Mouse (Mus musculus): ENCODE measurements around the gene Oprl1.

Gene Oprl1

GRCm38 (mm10) chr2:181714903-181715326, at the start of gene Oprl1:
TSS of gene Oprl1 (plus strand) at chr2:181715016.
- peak in 1 of 2 experiments; percentile 15 for DNase-seq (ENCODE audit: low spot score in 2 of 2)

- DNase-seq (ENCODE audit: low spot score in 2 of 2), result no peak
Measured at GRCm38 (mm10) chr2:181670285-181670912, 44.4 kb upstream of the Oprl1 start.

- no peak for DNase-seq (ENCODE audit: low spot score in 2 of 2)
Measured at GRCm38 (mm10) chr2:181670913-181671311, 43.9 kb upstream of the Oprl1 start.

- no peak for DNase-seq (ENCODE audit: low spot score in 2 of 2)
Measured at GRCm38 (mm10) chr2:181671326-181671725, 43.5 kb upstream of the Oprl1 start, which contains the start of gene Sox18. TSS of gene Sox18 (minus strand) at chr2:181671640.

- no peak for DNase-seq (ENCODE audit: low spot score in 2 of 2)
Measured at GRCm38 (mm10) chr2:181671984-181672383, 42.8 kb upstream of the Oprl1 start.

- no peak for DNase-seq (ENCODE audit: low spot score in 2 of 2)
Measured at GRCm38 (mm10) chr2:181673501-181673900, 41.3 kb upstream of the Oprl1 start.

GRCm38 (mm10) chr2:181674934-181675333, 39.9 kb upstream of the Oprl1 start:
- no peak for DNase-seq (ENCODE audit: low spot score in 2 of 2)

- no peak for DNase-seq (ENCODE audit: low spot score in 2 of 2)
Measured at GRCm38 (mm10) chr2:181675454-181675853, 39.4 kb upstream of the Oprl1 start.

GRCm38 (mm10) chr2:181676424-181676823, 38.4 kb upstream of the Oprl1 start:
- no peak for DNase-seq (ENCODE audit: low spot score in 2 of 2)

GRCm38 (mm10) chr2:181677096-181677754, 37.6 kb upstream of the Oprl1 start:
- no peak for DNase-seq (ENCODE audit: low spot score in 2 of 2)

- no peak for DNase-seq (ENCODE audit: low spot score in 2 of 2)
Measured at GRCm38 (mm10) chr2:181677755-181678098, 37.1 kb upstream of the Oprl1 start.

- DNase-seq (ENCODE audit: low spot score in 2 of 2), result peak; percentile 56 to 74
Measured at GRCm38 (mm10) chr2:181678780-181679179, 36.0 kb upstream of the Oprl1 start.

- DNase-seq (ENCODE audit: low spot score in 2 of 2), result peak; percentile 51 to 57
Measured at GRCm38 (mm10) chr2:181679951-181680715, 34.7 kb upstream of the Oprl1 start, which contains the start of gene Tcea2. TSS of gene Tcea2 (plus strand) at chr2:181680310.

GRCm38 (mm10) chr2:181680716-181681117, 34.1 kb upstream of the Oprl1 start:
- no peak for DNase-seq (ENCODE audit: low spot score in 2 of 2)

- no peak for DNase-seq (ENCODE audit: low spot score in 2 of 2)
Measured at GRCm38 (mm10) chr2:181681978-181682377, 32.8 kb upstream of the Oprl1 start.

- DNase-seq (ENCODE audit: low spot score in 2 of 2), result no peak
Measured at GRCm38 (mm10) chr2:181683381-181683780, 31.4 kb upstream of the Oprl1 start.

- no peak for DNase-seq (ENCODE audit: low spot score in 2 of 2)
Measured at GRCm38 (mm10) chr2:181684713-181685112, 30.1 kb upstream of the Oprl1 start.

GRCm38 (mm10) chr2:181685686-181686085, 29.1 kb upstream of the Oprl1 start:
- no peak for DNase-seq (ENCODE audit: low spot score in 2 of 2)

- no peak for DNase-seq (ENCODE audit: low spot score in 2 of 2)
Measured at GRCm38 (mm10) chr2:181687586-181687985, 27.2 kb upstream of the Oprl1 start.

GRCm38 (mm10) chr2:181689466-181690160, 25.2 kb upstream of the Oprl1 start:
- no peak for DNase-seq (ENCODE audit: low spot score in 2 of 2)

GRCm38 (mm10) chr2:181691083-181691482, 23.7 kb upstream of the Oprl1 start:
- DNase-seq (ENCODE audit: low spot score in 2 of 2), result no peak

- DNase-seq (ENCODE audit: low spot score in 2 of 2), result peak in 1 of 2 experiments; percentile 35
Measured at GRCm38 (mm10) chr2:181691571-181691970, 23.2 kb upstream of the Oprl1 start.

Data from thymus, postnatal 10 days (tissue).